Mouse (Mus musculus): ENCODE results near the gene Prr7. TPM values are rescaled to one million over a fixed set of nuclear protein-coding genes. Genes with fewer than 3 reads are reported as not detected.

Gene Prr7
- total and polyA plus RNA-seq, 3 experiments, result 0.60 to 1.2 (median 0.89) TPM

DNA sequence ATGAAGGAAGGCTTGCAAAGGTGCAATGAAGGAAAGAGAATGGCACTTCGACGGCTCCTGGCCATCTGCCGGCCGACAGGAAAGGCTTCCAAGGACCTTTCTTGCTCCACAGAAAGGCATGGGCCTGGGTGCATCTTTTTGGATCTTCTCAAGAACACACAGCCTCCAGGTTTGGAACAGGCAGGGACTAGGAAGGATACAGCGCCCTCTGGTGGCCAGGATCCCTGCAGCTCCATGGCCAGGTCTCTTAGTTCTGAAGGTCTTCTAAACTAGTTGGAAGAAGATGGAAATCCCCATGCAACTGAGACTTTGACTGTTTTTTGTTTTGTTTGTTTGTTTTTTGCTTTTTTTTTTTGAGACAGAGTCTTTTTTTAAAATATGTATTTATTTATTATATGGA lies 52.9 kb downstream of the Prr7 start:
- no peak overlapping the region for H3K27ac ChIP-seq (ENCODE audit: insufficient read depth, low read depth)
- H3K9me3 ChIP-seq (replicated peaks; ENCODE audit: low read length), result peaks cover 8% of the 10 kb centered on the region
- no peaks in the 10 kb centered on the region for H3K79me2 ChIP-seq (replicated peaks; ENCODE audit: control insufficient read depth, extremely low read depth, insufficient read depth, poor library complexity, severe bottlenecking)
- H3K4me2 ChIP-seq (ENCODE audit: insufficient read depth, low read depth, poor library complexity, severe bottlenecking), result no peak overlapping the region
- H3K9ac ChIP-seq (ENCODE audit: insufficient read depth, low read depth), result no peak overlapping the region
- peak; percentile 79 for DNase-seq (ENCODE audit: extremely low read depth)
- peaks cover 11% of the 10 kb centered on the region for H3K27me3 ChIP-seq (replicated peaks)
- peaks cover 0 to 2% of the 10 kb centered on the region in 2 experiments for H3K36me3 ChIP-seq (replicated peaks in 1 of 2; ENCODE audit: control insufficient read depth in 1 of 2, insufficient read depth in 1 of 2, low read length in 1 of 2)
- H3K4me3 ChIP-seq (replicated peaks in 1 of 3; ENCODE audit: low read depth in 2 of 3, low read length in 2 of 3, poor library complexity in 1 of 3), result no peak overlapping the region
- dilution Hi-C loops (cut with MboI; ENCODE audit: extremely low pct_ligation_motif_present, extremely low pct_unique_long_range_greater_than_20kb, low sequenced_read_pairs) (no loop called here), in situ Hi-C loops (cut with MboI; ENCODE audit: low pct_ligation_motif_present, low pct_unique_long_range_greater_than_20kb, low sequenced_read_pairs) (loop anchor here (5.0 kb wide), 1 partner anchor 40 kb away; no protein-coding TSS in a partner anchor)
- no peak for TF ChIP-seq IRF4 (IDR thresholded peaks at IDR 0.05; ENCODE audit: low read depth, low read length)
- TF ChIP-seq JUN (IDR thresholded peaks at IDR 0.05; ENCODE audit: insufficient read depth, low read depth, low read length), result no peak
- TF ChIP-seq PAX5 (IDR thresholded peaks at IDR 0.05; ENCODE audit: low read length), result no peak
- peak; percentile 78 to 92 for TF ChIP-seq CTCF (conservative IDR thresholded peaks at IDR 0.05 in 1 of 2, IDR thresholded peaks at IDR 0.05 in 1 of 2; ENCODE audit: low read depth in 2 of 2, low read length in 2 of 2)
- no peak for TF ChIP-seq TBP (conservative IDR thresholded peaks at IDR 0.05; ENCODE audit: low read depth, low read length)
- no peak for TF ChIP-seq JUND (conservative IDR thresholded peaks at IDR 0.05; ENCODE audit: low read depth, low read length)
- TF ChIP-seq KAT2A (IDR thresholded peaks at IDR 0.05; ENCODE audit: insufficient replicate concordance, low read length), result no peak
- peak; percentile 85 for TF ChIP-seq SMC3 (IDR thresholded peaks at IDR 0.05; ENCODE audit: low read depth, low read length)
- TF ChIP-seq BHLHE40 (IDR thresholded peaks at IDR 0.05; ENCODE audit: low read depth, low read length), result no peak
- TF ChIP-seq RCOR1 (conservative IDR thresholded peaks at IDR 0.05; ENCODE audit: low read depth, low read length), result no peak
- TF ChIP-seq MYC (IDR thresholded peaks at IDR 0.05; ENCODE audit: low read depth, low read length), result peak; percentile 47; the same call in 1 of the 2 replicates
- no peak for TF ChIP-seq HCFC1 (IDR thresholded peaks at IDR 0.05; ENCODE audit: low read depth, low read length)
- no peak for TF ChIP-seq CHD1 (IDR thresholded peaks at IDR 0.05; ENCODE audit: low read depth, low read length)
- 0 out of 2 replicates have a peak, but pooled peaks have one; percentile 2 for TF ChIP-seq ZC3H11A (IDR thresholded peaks at IDR 0.05; ENCODE audit: low read depth, low read length)
- no peak for TF ChIP-seq MAZ (IDR thresholded peaks at IDR 0.05; ENCODE audit: low read depth, low read length)
- TF ChIP-seq ZMIZ1 (IDR thresholded peaks at IDR 0.05; ENCODE audit: low read depth, low read length), result no peak
- no peak for TF ChIP-seq ZKSCAN1 (IDR thresholded peaks at IDR 0.05; ENCODE audit: borderline replicate concordance, low read depth, low read length)
- TF ChIP-seq MAFK (IDR thresholded peaks at IDR 0.05; ENCODE audit: insufficient replicate concordance, low read length), result no peak
- peak; percentile 70 for TF ChIP-seq RAD21 (IDR thresholded peaks at IDR 0.05; ENCODE audit: low read depth, low read length)
- H3K4me1 ChIP-seq (ENCODE audit: control insufficient read depth in 1 of 2, insufficient read depth in 2 of 2), result peaks cover 5 to 22% of the 10 kb centered on the region in 2 experiments

DNA sequence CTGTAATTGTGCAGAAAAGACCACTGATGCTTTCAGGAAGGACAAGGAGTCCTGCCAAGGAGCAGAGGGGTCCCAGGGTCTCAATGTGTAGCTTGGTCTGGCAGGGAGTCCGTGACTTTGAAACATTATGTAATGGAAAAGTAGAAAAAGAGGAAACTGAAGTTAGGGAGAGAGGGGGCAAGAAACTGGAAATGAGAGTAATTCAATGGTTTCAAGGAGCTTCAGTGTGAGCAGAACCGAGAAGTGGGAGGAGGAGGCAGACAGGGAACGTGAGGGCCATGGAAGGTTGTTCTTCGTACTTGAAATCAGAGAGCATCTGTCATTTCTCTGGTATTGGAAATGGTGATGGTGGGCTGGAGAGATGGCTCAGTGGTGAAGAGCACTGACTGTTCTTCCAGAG lies 55.5 kb downstream of the Prr7 start:
- dilution Hi-C loops (cut with MboI; ENCODE audit: extremely low pct_ligation_motif_present, extremely low pct_unique_long_range_greater_than_20kb, low sequenced_read_pairs), result no loop called here
- Histone ChIP-seq H3K79me2 (replicated peaks; ENCODE audit: control insufficient read depth, extremely low read depth, insufficient read depth, poor library complexity, severe bottlenecking) (no peaks in the 10 kb centered on the region), H3K4me1 (ENCODE audit: control insufficient read depth in 1 of 2, insufficient read depth in 2 of 2) (peaks cover 0 to 11% of the 10 kb centered on the region in 2 experiments; a peak in 3 of 4 replicates), H3K9ac (ENCODE audit: insufficient read depth, low read depth) (no peak overlapping the region), H3K4me3 (replicated peaks in 1 of 3; ENCODE audit: low read depth in 2 of 3, low read length in 2 of 3, poor library complexity in 1 of 3) (no peak overlapping the region), H3K9me3 (replicated peaks; ENCODE audit: low read length) (peaks cover 8% of the 10 kb centered on the region), H3K4me2 (ENCODE audit: insufficient read depth, low read depth, poor library complexity, severe bottlenecking) (no peak overlapping the region), H3K27me3 (replicated peaks) (peaks cover 6% of the 10 kb centered on the region), H3K36me3 (replicated peaks in 1 of 2; ENCODE audit: control insufficient read depth in 1 of 2, insufficient read depth in 1 of 2, low read length in 1 of 2) (peaks cover 22 to 26% of the 10 kb centered on the region in 2 experiments), H3K27ac (ENCODE audit: insufficient read depth, low read depth) (no peak overlapping the region)
- TF ChIP-seq TCF12 (IDR thresholded peaks at IDR 0.05; ENCODE audit: low read depth, low read length) (no peak), MAX (IDR thresholded peaks at IDR 0.05; ENCODE audit: low read length) (no peak), MAFK (IDR thresholded peaks at IDR 0.05; ENCODE audit: insufficient replicate concordance, low read length) (0 out of 2 replicates have a peak, but pooled peaks have one; percentile 38), IRF4 (IDR thresholded peaks at IDR 0.05; ENCODE audit: low read depth, low read length) (peak; percentile 75), USF2 (conservative IDR thresholded peaks at IDR 0.05; ENCODE audit: low read depth, low read length) (no peak), RAD21 (IDR thresholded peaks at IDR 0.05; ENCODE audit: low read depth, low read length) (no peak), EP300 (IDR thresholded peaks at IDR 0.05; ENCODE audit: low read length) (peak; percentile 72), BHLHE40 (IDR thresholded peaks at IDR 0.05; ENCODE audit: low read depth, low read length) (peak; percentile 77), JUN (IDR thresholded peaks at IDR 0.05; ENCODE audit: insufficient read depth, low read depth, low read length) (peak; percentile 20; the same call in 1 of the 2 replicates), MYC (IDR thresholded peaks at IDR 0.05; ENCODE audit: low read depth, low read length) (no peak), UBTF (IDR thresholded peaks at IDR 0.05; ENCODE audit: low read depth, low read length) (no peak), CTCF (conservative IDR thresholded peaks at IDR 0.05 in 1 of 2, IDR thresholded peaks at IDR 0.05 in 1 of 2; ENCODE audit: low read depth in 2 of 2, low read length in 2 of 2) (no peak), USF1 (IDR thresholded peaks at IDR 0.05; ENCODE audit: low read depth, low read length) (no peak)
- no peak for DNase-seq (ENCODE audit: extremely low read depth)
- in situ Hi-C loops (cut with MboI; ENCODE audit: low pct_ligation_motif_present, low pct_unique_long_range_greater_than_20kb, low sequenced_read_pairs), result loop anchor here (5.0 kb wide), 2 partner anchors 42 to 112 kb away; no protein-coding TSS in a partner anchor
